Mouse (Mus musculus) forebrain, embryonic 14.5 days (tissue): ENCODE results near the gene Crip1. TPM values are rescaled to one million over a fixed set of nuclear protein-coding genes. Genes with fewer than 3 reads are reported as not detected.

Experiments
- ATAC-seq: fragments of 200-750 bp; cut with Nextera tagmentation; 2 replicates; pipeline ENCODE4 v1.8.0; 2017; ENCODE audit warnings: mild to moderate bottlenecking, moderate library complexity
- DNase-seq: peaks from one replicate; pipeline ENCODE4 v3.0.0-alpha.2; 2015; ENCODE audit warnings: low spot score
- H3K27ac ChIP-seq: fragments of 300-500 bp; sonication (generic); 2 replicates; pipeline ENCODE4 v1.5.1; 2014; ENCODE audit warnings: low read depth, mild to moderate bottlenecking, control low read depth, low read length, moderate library complexity
- H3K27me3 ChIP-seq: fragments of 300-500 bp; sonication (generic); replicated peaks from 2 replicates; pipeline ENCODE4 v1.6.1; 2014; ENCODE audit warnings: low read length, control low read depth, mixed read lengths; ENCODE audit not compliant: control insufficient read depth, insufficient read depth
- H3K36me3 ChIP-seq: fragments of 300-500 bp; sonication (generic); 2 replicates; pipeline ENCODE4 v1.6.1; 2014; ENCODE audit warnings: low read length, control low read depth; ENCODE audit not compliant: control insufficient read depth, insufficient read depth
- H3K4me1 ChIP-seq: fragments of 300-500 bp; sonication (generic); 2 replicates; pipeline ENCODE4 v1.6.1; 2014; ENCODE audit warnings: antibody characterized with exemption, low read length, control low read depth; ENCODE audit not compliant: control insufficient read depth, insufficient read depth
- H3K4me2 ChIP-seq: fragments of 300-500 bp; sonication (generic); 2 replicates; pipeline ENCODE4 v1.6.1; 2014; ENCODE audit warnings: mild to moderate bottlenecking, control low read depth, low read length
- H3K4me3 ChIP-seq: fragments of 300-500 bp; sonication (generic); 2 replicates; pipeline ENCODE4 v1.5.1; 2014; ENCODE audit warnings: low read depth, low read length, control low read depth
- H3K9ac ChIP-seq: fragments of 300-500 bp; sonication (generic); 2 replicates; pipeline ENCODE4 v1.6.1; 2014; ENCODE audit warnings: mild to moderate bottlenecking, low read length, control low read depth, moderate library complexity
- H3K9me3 ChIP-seq: fragments of 300-500 bp; sonication (generic); replicated peaks from 2 replicates; pipeline ENCODE4 v1.6.1; 2016; ENCODE audit warnings: low read length, control low read depth, mixed read lengths; ENCODE audit not compliant: control insufficient read depth
- WGBS: fragments of 180-500 bp; shearing (Covaris S2); extraction: QIAGEN DNeasy Blood & Tissue Kit; methylation state at CpG from one replicate; pipeline ENCODE4 v1.1.7; 2014; 5-methylcytosine and 5-hydroxymethylcytosine counted together
- polyA plus RNA-seq: library from polyadenylated mRNA; unstranded; fragments of >200 nt; fragmentation: Nextera tagmentation; extraction: Ambion mirVana; gene quantifications from 2 replicates; pipeline ENCODE4 v1.2.1, GENCODE M21; 2014

Gene Crip1
- polyA plus RNA-seq, 1 experiment from 2014 or later = 46.1 TPM

GRCm38 (mm10) chr12:113102461-113102860 lies 43.7 kb upstream of the Crip1 start:
- no peak overlapping the region for H3K9ac ChIP-seq
- H3K27me3 ChIP-seq = no peaks in the 10 kb centered on the region
- peaks cover 11% of the 10 kb centered on the region for H3K4me1 ChIP-seq
- 0 out of 2 replicates have a peak, but pooled peaks have one; percentile 28 for ATAC-seq
- H3K36me3 ChIP-seq = 0 out of 2 replicates have a peak, but pooled peaks cover 4% of the 10 kb centered on the region
- no peak overlapping the region for H3K4me3 ChIP-seq
- 63% methylated on average over 6 of the region's 6 CpGs for WGBS
- DNase-seq = peak; percentile 65
- H3K27ac ChIP-seq = no peak overlapping the region
- no peak overlapping the region for H3K4me2 ChIP-seq
- H3K9me3 ChIP-seq = no peaks in the 10 kb centered on the region

- H3K9ac ChIP-seq = no peak overlapping the region
- peaks cover 7% of the 10 kb centered on the region for H3K4me1 ChIP-seq
- no peak overlapping the region for H3K4me3 ChIP-seq
- no peak overlapping the region for H3K4me2 ChIP-seq
- no peak overlapping the region for H3K27ac ChIP-seq
- H3K36me3 ChIP-seq = 0 out of 2 replicates have a peak, but pooled peaks cover 4% of the 10 kb centered on the region
- DNase-seq (no peak), ATAC-seq (no peak)
- H3K27me3 ChIP-seq = no peaks in the 10 kb centered on the region
- no peaks in the 10 kb centered on the region for H3K9me3 ChIP-seq
- WGBS = 87% methylated on average over 8 of the region's 8 CpGs
These were observed 42.2 kb upstream of the Crip1 start for GRCm38 (mm10) chr12:113103846-113104451.

GRCm38 (mm10) chr12:113106386-113106785 lies 39.7 kb upstream of the Crip1 start:
- DNase-seq (no peak), ATAC-seq (no peak)
- Histone ChIP-seq H3K4me2 (no peak overlapping the region), H3K9me3 (no peaks in the 10 kb centered on the region), H3K9ac (no peak overlapping the region), H3K27ac (no peak overlapping the region), H3K4me1 (no peaks in the 10 kb centered on the region), H3K4me3 (no peak overlapping the region), H3K27me3 (no peaks in the 10 kb centered on the region), H3K36me3 (0 out of 2 replicates have a peak, but pooled peaks cover 4% of the 10 kb centered on the region)
- 95% methylated on average over 6 of the region's 6 CpGs for WGBS

GRCm38 (mm10) chr12:113107431-113108124 lies 38.5 kb upstream of the Crip1 start:
- Histone ChIP-seq H3K9ac (no peak overlapping the region), H3K4me1 (no peaks in the 10 kb centered on the region)
- 83% methylated on average over 4 of the region's 4 CpGs for WGBS

GRCm38 (mm10) chr12:113108528-113109283 lies 37.4 kb upstream of the Crip1 start:
- 89% methylated on average over 17 of the region's 17 CpGs for WGBS
- H3K27me3 ChIP-seq = no peaks in the 10 kb centered on the region
- no peak for ATAC-seq

More at GRCm38 (mm10) chr12:113107431-113108124, 38.5 kb upstream of the Crip1 start:
- Histone ChIP-seq H3K36me3 (0 out of 2 replicates have a peak, but pooled peaks cover 4% of the 10 kb centered on the region), H3K27me3 (no peaks in the 10 kb centered on the region), H3K4me3 (no peak overlapping the region), H3K9me3 (no peaks in the 10 kb centered on the region), H3K27ac (no peak overlapping the region), H3K4me2 (no peak overlapping the region)
- ATAC-seq (no peak), DNase-seq (no peak)

GRCm38 (mm10) chr12:113109801-113110200 lies 36.3 kb upstream of the Crip1 start:
- H3K36me3 ChIP-seq = peaks cover 17% of the 10 kb centered on the region
- no peaks in the 10 kb centered on the region for H3K4me1 ChIP-seq
- H3K9me3 ChIP-seq = no peaks in the 10 kb centered on the region
- no peak for ATAC-seq
- no peak overlapping the region for H3K27ac ChIP-seq
- WGBS = 74% methylated on average over 10 of the region's 10 CpGs
- H3K4me2 ChIP-seq = no peak overlapping the region
- DNase-seq = no peak
- no peak overlapping the region for H3K4me3 ChIP-seq
- H3K27me3 ChIP-seq = no peaks in the 10 kb centered on the region
- H3K9ac ChIP-seq = no peak overlapping the region

More at GRCm38 (mm10) chr12:113108528-113109283, 37.4 kb upstream of the Crip1 start:
- peaks cover 6% of the 10 kb centered on the region for H3K36me3 ChIP-seq
- no peak overlapping the region for H3K9ac ChIP-seq
- no peaks in the 10 kb centered on the region for H3K4me1 ChIP-seq
- H3K9me3 ChIP-seq = no peaks in the 10 kb centered on the region
- no peak overlapping the region for H3K27ac ChIP-seq
- no peak overlapping the region for H3K4me2 ChIP-seq
- H3K4me3 ChIP-seq = no peak overlapping the region
- DNase-seq = no peak

GRCm38 (mm10) chr12:113114141-113114540 lies 32.0 kb upstream of the Crip1 start:
- Histone ChIP-seq H3K4me3 (no peak overlapping the region), H3K4me2 (no peak overlapping the region), H3K9ac (no peak overlapping the region), H3K27me3 (no peaks in the 10 kb centered on the region), H3K4me1 (no peaks in the 10 kb centered on the region), H3K9me3 (no peaks in the 10 kb centered on the region), H3K36me3 (peaks cover 54% of the 10 kb centered on the region), H3K27ac (no peak overlapping the region)
- no peak for DNase-seq
- no peak for ATAC-seq
- 87% methylated on average over 4 of the region's 4 CpGs for WGBS

GRCm38 (mm10) chr12:113114856-113115538 lies 31.1 kb upstream of the Crip1 start:
- WGBS = 88% methylated on average over 16 of the region's 16 CpGs
- DNase-seq (no peak), ATAC-seq (no peak)
- H3K4me3 ChIP-seq = no peak overlapping the region
- no peak overlapping the region for H3K9ac ChIP-seq
- H3K27me3 ChIP-seq = no peaks in the 10 kb centered on the region
- peaks cover 56% of the 10 kb centered on the region for H3K36me3 ChIP-seq
- no peak overlapping the region for H3K27ac ChIP-seq
- no peaks in the 10 kb centered on the region for H3K9me3 ChIP-seq
- H3K4me2 ChIP-seq = no peak overlapping the region
- no peaks in the 10 kb centered on the region for H3K4me1 ChIP-seq
